Mouse (Mus musculus) liver, postnatal 0 days (tissue): ENCODE results near the gene 4933406M09Rik.
A peak's percentile ranks its signal among the peaks of the same experiment; 100 is the strongest.

Experiments
- CTCF ChIP-seq: sonication (generic); IDR thresholded peaks from 2 replicates; pipeline ENCODE4 v1.5.1; 2016; ENCODE audit warnings: antibody characterized with exemption, low read depth
- EP300 ChIP-seq: IDR thresholded peaks from 2 replicates; pipeline ENCODE4 v1.6.1; 2016; ENCODE audit warnings: antibody characterized with exemption, low read depth, mild to moderate bottlenecking

DNA sequence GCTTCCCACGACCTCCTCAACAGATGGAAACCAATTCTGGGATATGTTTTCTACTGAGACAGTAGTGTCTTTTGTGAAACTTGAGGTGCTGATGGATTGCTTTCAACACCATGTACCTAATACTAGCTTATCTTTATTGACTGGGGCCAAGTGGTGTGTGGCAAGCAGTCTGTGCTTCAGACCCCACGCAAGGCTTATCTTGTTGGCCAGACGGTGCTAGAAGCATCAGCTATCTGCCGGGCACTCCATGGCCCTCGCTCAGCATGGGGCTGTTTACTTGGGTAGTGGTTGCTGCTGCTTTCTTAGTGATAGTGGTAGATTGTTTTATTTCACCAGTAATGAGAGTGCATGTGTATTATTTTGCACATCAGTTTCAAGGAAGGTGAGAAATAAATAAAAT lies 40.5 kb downstream of the 4933406M09Rik start:
- peak; percentile 16; the same call in 1 of the 2 replicates for TF ChIP-seq CTCF
- TF ChIP-seq EP300: peak; percentile 99
